Mouse (Mus musculus) heart, adult 9 months (tissue): ENCODE measurements around the gene Rbfox3.

Experiments used
- DNase-seq, 2 experiments: peaks; one replicate each; pipeline ENCODE4 v3.0.0; 2022; ENCODE audit warnings: low spot score in 2 of 2

Gene Rbfox3

GRCm38 (mm10) chr11:118507904-118508303 is 403.5 kb downstream of the Rbfox3 start:
- peak in 1 of 2 experiments; percentile 63 for DNase-seq

DNA sequence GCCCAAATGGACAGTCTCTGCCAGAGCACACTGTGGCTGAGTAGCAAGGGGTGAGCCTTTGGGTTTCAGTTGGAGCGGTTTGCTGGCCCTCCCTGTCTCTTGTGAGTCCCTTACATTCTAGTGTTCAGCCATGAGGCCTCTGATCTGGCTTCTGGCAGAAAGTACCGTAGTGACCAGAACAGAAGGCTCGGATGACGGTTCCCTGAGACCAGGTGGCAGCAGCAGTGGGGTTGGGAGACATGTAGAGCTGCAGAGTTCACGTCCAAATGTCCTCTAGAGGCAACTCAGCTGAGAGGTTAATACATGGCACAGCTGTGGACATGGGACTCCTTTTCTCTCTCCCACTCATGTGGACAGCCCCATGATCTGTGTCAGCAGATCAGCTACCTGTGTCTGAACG is 404.3 kb downstream of the Rbfox3 start:
- DNase-seq, result no peak

DNA sequence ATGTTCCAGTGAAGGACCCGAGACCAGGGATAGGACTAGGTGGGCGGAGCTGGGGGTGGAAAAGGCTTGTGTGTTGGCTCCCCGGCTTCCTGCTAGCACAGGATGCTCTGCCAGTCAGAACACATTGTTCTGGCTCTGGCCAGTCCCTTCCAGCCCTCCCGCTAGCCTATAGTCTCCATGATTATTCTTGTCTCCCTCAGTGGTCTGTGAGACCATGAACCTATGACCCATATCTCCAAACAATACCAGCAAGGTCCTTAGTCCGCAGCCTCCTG is 407.3 kb downstream of the Rbfox3 start:
- DNase-seq, result no peak

DNA sequence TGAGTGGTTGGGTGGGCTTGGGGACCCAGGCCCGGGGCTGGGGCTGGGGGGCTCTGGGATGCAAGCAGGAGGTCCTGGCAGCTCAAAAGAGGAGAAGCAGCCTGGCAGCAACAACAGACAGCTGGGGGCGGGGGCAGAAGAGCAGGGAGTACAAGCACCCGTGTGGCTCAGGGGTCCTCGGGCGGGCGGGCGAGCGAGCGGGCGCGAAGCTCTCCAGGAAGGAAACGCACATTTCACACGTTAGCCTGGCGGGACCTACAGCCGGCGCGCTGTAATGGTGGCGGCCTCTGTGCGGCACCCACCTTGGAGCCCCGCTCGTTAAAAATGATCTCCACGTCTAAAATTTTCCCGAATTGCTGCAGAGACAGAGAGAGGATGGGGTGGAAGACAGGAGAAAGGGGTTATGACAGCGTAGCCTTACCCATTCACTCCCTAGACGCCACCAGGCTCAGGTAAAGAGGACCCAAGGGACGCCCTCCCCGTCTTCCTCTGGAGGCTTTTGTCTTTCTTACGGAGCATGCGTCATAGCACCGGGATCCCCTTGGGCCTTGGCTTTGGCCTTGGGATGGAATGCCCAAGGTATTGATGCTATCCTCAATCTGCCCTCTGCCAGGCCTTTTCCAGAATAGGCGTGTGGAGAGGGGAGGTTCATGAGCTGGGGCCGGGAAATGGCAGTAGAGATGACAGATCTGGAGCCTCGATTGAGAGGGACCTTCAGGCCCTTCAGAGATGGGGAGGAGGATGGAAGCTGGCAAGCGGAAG is 407.8 kb downstream of the Rbfox3 start:
- DNase-seq, result no peak

- no peak for DNase-seq
Measured at GRCm38 (mm10) chr11:118502990-118503389, 408.4 kb downstream of the Rbfox3 start.

DNA sequence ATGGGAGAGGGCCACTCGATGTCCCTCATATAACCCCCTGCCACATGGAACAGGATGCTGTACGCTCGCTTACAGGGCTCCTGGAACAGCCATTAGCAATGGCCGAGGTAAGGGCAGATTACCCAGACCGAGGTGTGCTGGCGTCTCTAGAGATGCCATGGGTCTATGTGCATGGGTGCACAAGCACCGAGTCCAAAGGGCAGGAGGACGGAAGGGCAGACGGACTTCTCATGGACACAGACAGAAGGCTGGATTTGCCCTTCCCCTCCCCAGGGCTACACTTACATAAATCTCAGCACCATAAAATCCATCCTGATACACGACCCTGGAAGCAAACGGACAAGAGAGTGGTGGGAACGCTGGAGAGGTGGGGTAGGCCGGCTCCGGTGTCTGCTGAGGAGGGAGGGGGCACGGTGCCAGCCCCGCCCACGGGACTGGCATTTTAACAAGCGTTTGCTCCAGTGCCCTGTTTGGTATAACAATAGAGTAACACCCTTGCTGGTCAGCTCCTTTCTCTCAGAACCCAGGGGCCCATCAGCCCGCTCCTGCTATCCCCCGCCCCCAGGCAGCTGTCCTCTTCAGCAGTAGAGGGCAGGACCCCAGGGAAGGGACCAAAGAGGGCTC is 415.2 kb downstream of the Rbfox3 start:
- DNase-seq, result no peak

GRCm38 (mm10) chr11:118495065-118495464 is 416.3 kb downstream of the Rbfox3 start:
- no peak for DNase-seq

DNA sequence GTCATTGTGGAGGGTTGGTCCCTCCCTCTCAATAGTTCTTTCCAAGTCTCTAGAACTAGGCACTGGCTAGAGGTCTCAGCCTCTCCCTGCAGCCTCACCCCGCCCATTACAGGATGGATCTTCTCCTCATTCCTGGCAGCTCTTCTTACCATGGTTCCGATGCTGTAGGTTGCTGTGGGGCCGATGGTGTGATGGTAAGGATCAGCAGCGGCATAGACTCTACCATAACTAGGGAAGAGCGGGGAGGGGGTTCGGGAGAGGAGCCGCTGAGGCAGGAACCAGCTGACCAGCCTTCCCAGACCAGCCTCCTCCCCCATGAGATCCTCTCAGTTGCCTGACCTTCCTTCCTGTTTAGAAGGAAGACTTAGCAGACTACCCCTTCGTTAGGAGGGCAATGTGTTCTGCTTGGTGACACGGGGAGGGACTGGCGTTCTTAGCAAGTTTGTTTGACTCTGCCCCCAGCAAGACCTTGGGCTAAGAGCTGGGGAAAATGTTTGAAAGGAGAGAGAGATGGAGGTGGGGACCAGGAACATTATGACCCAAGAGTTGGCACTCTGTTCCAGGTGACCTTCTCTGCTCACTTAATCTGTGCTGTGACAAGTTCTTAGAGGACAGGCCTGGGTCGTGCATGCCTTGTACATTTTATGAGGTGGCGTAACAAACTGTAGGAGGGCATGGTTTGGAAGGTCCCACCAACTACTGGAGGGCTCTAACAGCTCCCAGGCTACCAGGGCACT is 417.2 kb downstream of the Rbfox3 start:
- DNase-seq, result no peak

DNA sequence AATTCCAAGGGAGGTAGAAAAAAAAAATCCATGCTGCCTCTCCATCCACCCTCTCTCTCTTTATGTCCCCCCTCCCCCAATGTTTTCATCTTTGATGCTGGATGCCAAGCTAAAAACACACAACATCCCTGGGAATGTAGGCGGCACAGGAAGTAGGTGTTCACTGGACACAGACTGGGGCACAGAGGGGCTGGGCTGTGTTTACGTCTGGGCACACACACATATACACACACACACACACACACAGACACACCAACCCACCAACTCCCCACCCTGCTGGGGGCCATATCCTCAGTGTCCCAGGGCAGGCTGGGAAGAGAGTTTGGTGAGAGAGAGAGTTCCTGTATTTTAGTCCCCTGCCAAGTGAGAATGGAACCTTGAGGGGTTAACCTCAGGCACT is 417.9 kb downstream of the Rbfox3 start:
- DNase-seq, result no peak

- DNase-seq, result no peak
Measured at GRCm38 (mm10) chr11:118491230-118491629, 420.2 kb downstream of the Rbfox3 start.

DNA sequence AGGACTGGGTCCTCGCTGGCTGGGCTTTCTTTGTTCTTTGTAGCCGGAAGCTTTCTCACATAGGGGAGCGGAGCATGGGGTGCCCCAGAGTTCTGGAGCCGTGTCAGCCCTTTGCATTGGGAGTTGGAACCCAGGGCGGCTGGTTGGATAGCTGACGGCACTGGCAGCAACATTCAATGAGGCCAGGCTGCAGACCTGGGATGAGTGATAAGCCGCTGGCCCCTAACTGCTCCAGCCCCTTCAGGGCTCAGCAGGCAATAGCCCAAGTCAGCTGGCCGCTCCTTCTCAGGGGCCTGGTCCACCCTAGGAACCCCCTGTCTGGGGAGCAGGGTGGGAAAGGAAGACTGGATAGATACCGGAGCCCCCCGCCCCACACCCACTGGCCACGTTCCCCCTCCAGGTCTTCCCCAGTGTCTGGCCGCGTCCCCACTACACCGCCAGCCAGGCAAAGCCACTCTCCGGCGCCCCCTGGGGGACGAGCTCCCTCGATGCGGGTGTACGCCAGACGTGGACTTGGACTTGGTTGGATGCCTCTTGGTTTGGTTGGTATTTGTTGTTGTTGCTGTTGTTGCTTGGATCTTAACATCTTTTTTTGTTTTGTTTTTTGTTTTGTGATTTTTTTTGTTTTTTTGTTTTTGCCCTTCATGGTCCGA is 420.7 kb downstream of the Rbfox3 start:
- peak; percentile 48 to 76 for DNase-seq

- DNase-seq, result no peak
Measured at GRCm38 (mm10) chr11:118488907-118489270, 422.5 kb downstream of the Rbfox3 start.

DNA sequence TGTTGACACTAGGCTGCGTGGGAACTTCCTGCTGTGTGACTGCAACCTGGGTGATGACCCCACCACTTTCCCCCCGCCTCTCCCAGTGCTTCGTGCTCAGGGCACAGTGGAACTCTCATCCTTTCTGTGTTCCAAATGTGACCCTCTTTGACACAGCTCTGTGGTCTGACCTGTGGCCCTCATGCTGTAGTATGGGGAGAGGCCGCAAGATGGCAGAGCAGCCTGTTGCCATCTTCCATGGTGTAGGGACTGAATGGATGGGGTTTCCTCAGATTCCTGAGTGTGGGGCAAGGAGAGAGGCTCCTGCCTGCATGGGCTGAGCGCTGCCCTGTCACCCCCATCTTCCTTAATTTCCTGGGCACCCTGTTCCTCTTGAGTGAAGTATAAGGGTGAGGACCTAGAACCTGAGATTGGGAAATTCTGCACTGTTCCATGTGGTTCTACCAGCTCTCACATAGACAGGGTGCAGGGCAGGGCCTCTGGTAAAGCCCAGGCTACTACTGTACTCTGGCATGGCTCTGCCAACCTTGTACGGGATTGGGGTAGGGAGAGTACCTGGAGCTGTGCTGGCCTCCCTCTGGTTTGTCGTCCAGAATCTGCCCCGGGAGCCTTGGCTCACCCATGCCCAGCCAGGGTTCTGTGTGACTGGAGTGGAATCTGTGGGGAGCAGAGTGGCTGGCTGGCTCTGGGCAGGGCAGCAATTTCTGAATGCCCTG is 423.0 kb downstream of the Rbfox3 start:
- no peak for DNase-seq

DNA sequence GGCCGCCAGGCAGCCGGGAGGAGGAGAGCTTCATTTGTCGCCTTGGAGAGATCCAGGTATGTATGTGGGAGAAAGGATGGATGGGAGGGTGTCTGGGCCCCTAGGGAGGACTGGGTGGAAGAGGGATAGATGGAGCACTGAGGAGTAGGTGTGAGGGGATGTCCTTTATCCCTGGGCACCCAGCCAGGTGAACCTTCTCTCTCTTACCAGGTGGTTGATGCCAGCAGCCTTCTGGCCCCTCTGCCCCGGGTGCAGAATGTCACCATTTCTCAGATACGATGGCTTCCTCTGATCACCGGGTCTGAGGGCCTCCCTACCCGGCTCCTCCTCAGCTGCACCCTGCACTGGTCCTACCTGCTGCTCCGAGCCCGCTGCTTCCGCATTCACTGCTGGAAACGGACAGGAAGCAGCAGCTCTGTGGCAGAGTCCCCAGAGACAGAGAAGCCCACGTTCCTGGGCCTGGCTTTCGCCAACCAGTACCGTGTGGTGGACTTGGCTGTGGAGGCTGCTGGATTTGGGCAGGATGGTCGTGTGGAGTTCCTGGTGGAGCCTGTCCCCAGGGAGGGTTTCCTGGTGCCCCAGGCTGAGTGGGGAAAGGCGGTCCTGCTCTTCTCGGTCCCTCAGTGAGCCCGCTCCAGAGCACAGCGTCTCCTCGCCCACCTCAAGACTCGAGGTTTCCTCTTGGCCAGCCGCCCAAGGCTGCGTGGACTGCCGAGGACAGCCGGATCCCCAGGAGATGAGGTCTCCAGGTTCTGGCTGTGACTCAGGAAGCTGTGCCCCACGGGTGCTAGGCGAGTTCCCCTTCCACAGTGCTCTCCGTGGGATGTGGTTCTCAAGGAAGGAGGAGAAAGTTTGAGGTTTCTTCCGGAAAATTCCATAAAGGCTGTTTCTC is 424.3 kb downstream of the Rbfox3 start:
- DNase-seq, result no peak

GRCm38 (mm10) chr11:118486281-118486680 is 425.1 kb downstream of the Rbfox3 start:
- no peak for DNase-seq

DNA sequence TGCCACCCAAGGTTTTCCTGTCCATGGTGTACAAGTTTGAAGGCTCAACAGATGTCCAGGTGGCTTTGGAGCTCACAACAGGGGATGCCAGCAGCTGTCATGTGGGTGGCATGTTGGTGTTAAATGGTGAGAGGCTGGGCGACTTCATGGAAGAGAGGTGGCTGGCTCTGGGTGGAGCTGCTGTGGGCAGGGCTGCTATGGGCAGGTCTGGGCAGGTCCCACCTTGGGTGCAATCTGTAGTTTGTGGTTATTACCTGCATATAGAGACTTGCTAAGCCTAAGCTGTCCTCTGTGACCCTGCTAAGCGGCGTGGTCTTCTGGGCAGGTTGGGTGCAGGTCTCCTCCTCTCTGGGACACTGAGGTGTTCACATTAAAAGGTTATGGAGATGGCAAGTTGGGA is 425.6 kb downstream of the Rbfox3 start:
- DNase-seq, result no peak

DNA sequence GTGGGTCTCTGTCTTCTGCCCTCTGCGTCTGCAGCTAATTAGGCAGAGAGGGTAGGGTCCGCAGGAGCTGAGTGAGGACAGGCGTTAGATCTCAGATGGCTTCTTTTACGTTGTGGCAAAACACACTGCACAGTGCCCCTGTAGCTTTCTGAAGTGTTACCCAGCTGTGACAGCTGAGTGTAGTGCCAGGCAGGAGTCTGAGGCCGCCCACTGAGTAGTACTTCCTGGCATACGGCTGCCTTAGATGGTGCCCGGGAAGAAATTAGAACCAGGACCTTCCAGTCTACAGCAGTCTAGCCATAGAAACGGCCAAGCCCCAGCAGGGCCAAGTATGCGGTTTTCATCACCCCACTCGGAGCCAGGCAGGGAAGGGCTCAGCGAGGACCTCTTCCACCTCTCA is 426.1 kb downstream of the Rbfox3 start:
- no peak for DNase-seq

- no peak for DNase-seq
Measured at GRCm38 (mm10) chr11:118484169-118484568, 427.2 kb downstream of the Rbfox3 start.

DNA sequence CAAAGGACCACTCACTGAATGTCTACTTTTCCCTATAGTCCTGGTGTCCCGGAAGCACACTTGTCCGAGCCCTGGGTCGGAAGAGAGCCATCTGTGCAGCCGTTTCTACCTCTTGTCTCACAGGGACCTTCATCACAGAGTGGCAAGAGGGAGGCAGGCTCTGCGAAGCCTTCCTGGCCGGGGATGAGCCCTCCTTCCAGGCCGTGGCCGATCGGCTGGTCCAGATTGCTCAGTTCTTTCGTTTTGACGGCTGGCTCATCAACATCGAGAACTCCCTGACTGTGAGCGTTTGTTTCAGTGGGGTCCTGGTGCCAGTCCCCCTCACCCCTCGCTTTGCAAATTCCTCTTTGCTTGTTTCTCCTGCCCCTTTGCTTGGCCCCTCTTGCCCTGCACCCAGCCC is 429.6 kb downstream of the Rbfox3 start:
- no peak for DNase-seq

DNA sequence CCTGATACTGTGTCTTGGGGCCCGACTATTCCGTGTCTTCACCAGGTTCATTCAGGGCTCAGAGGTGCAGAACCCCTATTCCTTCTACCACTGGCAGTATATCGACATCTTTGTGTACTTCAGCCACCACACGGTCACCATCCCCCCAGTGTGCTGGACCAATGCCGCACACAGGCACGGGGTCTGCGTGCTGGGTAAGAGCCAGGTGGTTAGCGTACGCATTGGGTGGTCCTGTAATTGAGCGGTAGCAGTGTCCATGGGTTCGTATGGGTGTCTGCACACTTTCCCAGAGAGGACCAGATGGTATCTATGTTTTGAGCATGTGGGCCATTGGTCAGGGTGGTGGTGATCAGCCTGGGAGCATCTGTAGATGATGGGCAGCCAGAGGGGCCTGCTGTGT is 430.2 kb downstream of the Rbfox3 start:
- DNase-seq, result no peak

GRCm38 (mm10) chr11:118479776-118480175 is 431.6 kb downstream of the Rbfox3 start:
- peak; percentile 29 to 58 for DNase-seq
